Mouse (Mus musculus): ENCODE results near the gene Atxn1. TPM values are rescaled to one million over a fixed set of nuclear protein-coding genes. Genes with fewer than 3 reads are reported as not detected.

Gene Atxn1
- polyA plus RNA-seq, 1 experiment, result 23.0 TPM

GRCm38 (mm10) chr13:45679096-45679495, 285.7 kb downstream of the Atxn1 start:
- no peaks in the 10 kb centered on the region for H3K4me1 ChIP-seq (ENCODE audit: control insufficient read depth, insufficient read depth, low read length)
- H3K27ac ChIP-seq (ENCODE audit: insufficient read depth, low read depth, low read length), result no peak overlapping the region
- no peak overlapping the region for H3K4me3 ChIP-seq (ENCODE audit: insufficient read depth, low read length)
- TF ChIP-seq POLR2A (IDR thresholded peaks at IDR 0.05; ENCODE audit: borderline replicate concordance, low read depth, low read length) (no peak), CTCF (IDR thresholded peaks at IDR 0.05; ENCODE audit: low read depth, low read length) (no peak)

- H3K27ac ChIP-seq (ENCODE audit: insufficient read depth, low read depth, low read length), result no peak overlapping the region
- H3K4me1 ChIP-seq (ENCODE audit: control insufficient read depth, insufficient read depth, low read length), result no peaks in the 10 kb centered on the region
- H3K4me3 ChIP-seq (ENCODE audit: insufficient read depth, low read length), result no peak overlapping the region
- TF ChIP-seq POLR2A (IDR thresholded peaks at IDR 0.05; ENCODE audit: borderline replicate concordance, low read depth, low read length), result no peak
Observed at GRCm38 (mm10) chr13:45672628-45673027, 292.2 kb downstream of the Atxn1 start.

- H3K4me3 ChIP-seq (ENCODE audit: insufficient read depth, low read length), result no peak overlapping the region
- no peak overlapping the region for H3K27ac ChIP-seq (ENCODE audit: insufficient read depth, low read depth, low read length)
- TF ChIP-seq CTCF (IDR thresholded peaks at IDR 0.05; ENCODE audit: low read depth, low read length), result no peak
- TF ChIP-seq POLR2A (IDR thresholded peaks at IDR 0.05; ENCODE audit: borderline replicate concordance, low read depth, low read length), result no peak
- H3K4me1 ChIP-seq (ENCODE audit: control insufficient read depth, insufficient read depth, low read length), result no peaks in the 10 kb centered on the region
Observed at GRCm38 (mm10) chr13:45669969-45670368, 294.8 kb downstream of the Atxn1 start.

GRCm38 (mm10) chr13:45662852-45663251, 302.0 kb downstream of the Atxn1 start:
- H3K4me1 ChIP-seq (ENCODE audit: control insufficient read depth, insufficient read depth, low read length), result peaks cover 6% of the 10 kb centered on the region; the same call in 1 of the 2 replicates
- no peak overlapping the region for H3K27ac ChIP-seq (ENCODE audit: insufficient read depth, low read depth, low read length)
- TF ChIP-seq POLR2A (IDR thresholded peaks at IDR 0.05; ENCODE audit: borderline replicate concordance, low read depth, low read length) (no peak), CTCF (IDR thresholded peaks at IDR 0.05; ENCODE audit: low read depth, low read length) (no peak)
- H3K4me3 ChIP-seq (ENCODE audit: insufficient read depth, low read length), result no peak overlapping the region

- peaks cover 6% of the 10 kb centered on the region; the same call in 1 of the 2 replicates for H3K4me1 ChIP-seq (ENCODE audit: control insufficient read depth, insufficient read depth, low read length)
- H3K27ac ChIP-seq (ENCODE audit: insufficient read depth, low read depth, low read length), result no peak overlapping the region
- TF ChIP-seq POLR2A (IDR thresholded peaks at IDR 0.05; ENCODE audit: borderline replicate concordance, low read depth, low read length), result no peak
- TF ChIP-seq CTCF (IDR thresholded peaks at IDR 0.05; ENCODE audit: low read depth, low read length), result no peak
- no peak overlapping the region for H3K4me3 ChIP-seq (ENCODE audit: insufficient read depth, low read length)
Observed at GRCm38 (mm10) chr13:45662216-45662615, 302.6 kb downstream of the Atxn1 start.

GRCm38 (mm10) chr13:45661283-45662185, 303.3 kb downstream of the Atxn1 start:
- TF ChIP-seq POLR2A (IDR thresholded peaks at IDR 0.05; ENCODE audit: borderline replicate concordance, low read depth, low read length) (no peak), CTCF (IDR thresholded peaks at IDR 0.05; ENCODE audit: low read depth, low read length) (no peak)
- H3K27ac ChIP-seq (ENCODE audit: insufficient read depth, low read depth, low read length), result no peak overlapping the region
- no peak overlapping the region for H3K4me3 ChIP-seq (ENCODE audit: insufficient read depth, low read length)
- H3K4me1 ChIP-seq (ENCODE audit: control insufficient read depth, insufficient read depth, low read length), result peaks cover 6% of the 10 kb centered on the region; the same call in 1 of the 2 replicates

GRCm38 (mm10) chr13:45659813-45660212, 305.0 kb downstream of the Atxn1 start:
- Histone ChIP-seq H3K4me1 (ENCODE audit: control insufficient read depth, insufficient read depth, low read length) (peaks cover 6% of the 10 kb centered on the region; the same call in 1 of the 2 replicates), H3K27ac (ENCODE audit: insufficient read depth, low read depth, low read length) (no peak overlapping the region), H3K4me3 (ENCODE audit: insufficient read depth, low read length) (no peak overlapping the region)
- TF ChIP-seq POLR2A (IDR thresholded peaks at IDR 0.05; ENCODE audit: borderline replicate concordance, low read depth, low read length) (no peak), CTCF (IDR thresholded peaks at IDR 0.05; ENCODE audit: low read depth, low read length) (no peak)

- TF ChIP-seq CTCF (IDR thresholded peaks at IDR 0.05; ENCODE audit: low read depth, low read length) (no peak), POLR2A (IDR thresholded peaks at IDR 0.05; ENCODE audit: borderline replicate concordance, low read depth, low read length) (no peak)
- H3K4me1 ChIP-seq (ENCODE audit: control insufficient read depth, insufficient read depth, low read length), result peaks cover 6% of the 10 kb centered on the region; the same call in 1 of the 2 replicates
Observed at GRCm38 (mm10) chr13:45658343-45658742, 306.5 kb downstream of the Atxn1 start.

GRCm38 (mm10) chr13:45657176-45657575, 307.6 kb downstream of the Atxn1 start:
- Histone ChIP-seq H3K4me3 (ENCODE audit: insufficient read depth, low read length) (no peak overlapping the region), H3K27ac (ENCODE audit: insufficient read depth, low read depth, low read length) (no peak overlapping the region), H3K4me1 (ENCODE audit: control insufficient read depth, insufficient read depth, low read length) (peaks cover 6% of the 10 kb centered on the region; the same call in 1 of the 2 replicates)
- no peak for TF ChIP-seq POLR2A (IDR thresholded peaks at IDR 0.05; ENCODE audit: borderline replicate concordance, low read depth, low read length)
- no peak for TF ChIP-seq CTCF (IDR thresholded peaks at IDR 0.05; ENCODE audit: low read depth, low read length)

More at GRCm38 (mm10) chr13:45658343-45658742, 306.5 kb downstream of the Atxn1 start:
- Histone ChIP-seq H3K4me3 (ENCODE audit: insufficient read depth, low read length) (no peak overlapping the region), H3K27ac (ENCODE audit: insufficient read depth, low read depth, low read length) (no peak overlapping the region)

GRCm38 (mm10) chr13:45651652-45652241, 313.1 kb downstream of the Atxn1 start:
- no peak overlapping the region for H3K27ac ChIP-seq (ENCODE audit: insufficient read depth, low read depth, low read length)
- H3K4me1 ChIP-seq (ENCODE audit: control insufficient read depth, insufficient read depth, low read length), result 0 out of 2 replicates have a peak, but pooled peaks cover 2% of the 10 kb centered on the region
- no peak for TF ChIP-seq CTCF (IDR thresholded peaks at IDR 0.05; ENCODE audit: low read depth, low read length)
- no peak for TF ChIP-seq POLR2A (IDR thresholded peaks at IDR 0.05; ENCODE audit: borderline replicate concordance, low read depth, low read length)
- H3K4me3 ChIP-seq (ENCODE audit: insufficient read depth, low read length), result no peak overlapping the region
